Mouse (Mus musculus) stomach, embryonic 15.5 days (tissue): ENCODE results near the gene Yae1d1. TPM values are rescaled to one million over a fixed set of nuclear protein-coding genes. Genes with fewer than 3 reads are reported as not detected.
"Not testable (repeated sequence)": the region's sequence is repeated elsewhere in the genome, so short reads cannot be mapped to it uniquely, and the experiment has no call there.

Experiments used
- ATAC-seq: fragments of 200-750 bp; cut with Nextera tagmentation; 2 replicates; pipeline ENCODE4 v1.8.0; 2017; ENCODE audit warnings: low read depth, moderate number of reproducible peaks, moderate TSS enrichment; ENCODE audit not compliant: insufficient read depth, low FRiP score
- H3K27ac ChIP-seq: fragments of 300-500 bp; sonication (generic); 2 replicates; pipeline ENCODE4 v1.5.1; 2015; ENCODE audit warnings: mild to moderate bottlenecking, inconsistent platforms
- H3K27me3 ChIP-seq: fragments of 300-500 bp; sonication (generic); replicated peaks from 2 replicates; pipeline ENCODE4 v1.6.1; 2015; ENCODE audit warnings: inconsistent platforms
- H3K36me3 ChIP-seq: fragments of 300-500 bp; sonication (generic); 2 replicates; pipeline ENCODE4 v1.6.1; 2015; ENCODE audit warnings: inconsistent platforms
- H3K4me1 ChIP-seq: fragments of 300-500 bp; sonication (generic); 2 replicates; pipeline ENCODE4 v1.6.1; 2015; ENCODE audit warnings: inconsistent platforms
- H3K4me2 ChIP-seq: fragments of 300-500 bp; sonication (generic); 2 replicates; pipeline ENCODE4 v1.6.1; 2015; ENCODE audit warnings: mild to moderate bottlenecking, inconsistent platforms
- H3K4me3 ChIP-seq: fragments of 300-500 bp; sonication (generic); replicated peaks from 2 replicates; pipeline ENCODE4 v1.5.1; 2015; ENCODE audit warnings: inconsistent platforms
- H3K9ac ChIP-seq: fragments of 300-500 bp; sonication (generic); 2 replicates; pipeline ENCODE4 v1.6.1; 2015; ENCODE audit warnings: inconsistent platforms
- H3K9me3 ChIP-seq: fragments of 300-500 bp; sonication (generic); 2 replicates; pipeline ENCODE4 v1.6.1; 2016; ENCODE audit warnings: inconsistent platforms
- WGBS: fragments of 180-500 bp; shearing (Covaris S2); methylation state at CpG from one replicate; pipeline ENCODE4 v1.1.7; 2015; 5-methylcytosine and 5-hydroxymethylcytosine counted together
- polyA plus RNA-seq: library from polyadenylated mRNA; unstranded; fragments of >200 nt; fragmentation: Nextera tagmentation; extraction: Ambion mirVana; gene quantifications from 2 replicates; pipeline ENCODE4 v1.2.1, GENCODE M21; 2015

Yae1d1 gene
- polyA plus RNA-seq, 1 experiment from 2014 or later: 64.6 TPM

DNA sequence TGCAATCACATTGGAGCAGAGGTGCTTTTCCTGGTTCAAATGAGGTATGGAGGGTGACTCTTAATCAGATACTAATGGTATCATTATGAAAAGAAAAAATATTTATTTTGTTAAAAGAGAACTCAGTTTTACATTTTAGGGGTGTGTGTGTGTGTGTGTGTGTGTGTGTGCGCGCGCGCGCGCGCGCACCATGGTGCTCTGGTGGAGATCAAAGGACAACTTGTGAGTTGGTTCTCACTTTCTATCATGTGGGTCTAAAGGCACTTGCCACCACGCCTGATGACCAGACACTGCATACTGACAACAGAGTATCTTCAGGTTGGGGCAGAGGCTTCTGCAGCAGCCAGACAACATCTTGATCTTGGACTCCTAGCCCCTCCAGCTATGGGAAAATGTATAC, 18.4 kb downstream of the Yae1d1 start:
- 96% methylated on average over 9 of the region's 9 CpGs for WGBS
- H3K27me3 ChIP-seq: no peaks in the 10 kb centered on the region
- H3K4me1 ChIP-seq: no peaks in the 10 kb centered on the region
- no peaks in the 10 kb centered on the region for H3K9me3 ChIP-seq
- no peak for ATAC-seq
- no peak overlapping the region for H3K4me3 ChIP-seq
- no peak overlapping the region for H3K27ac ChIP-seq
- H3K9ac ChIP-seq: no peak overlapping the region
- no peaks in the 10 kb centered on the region for H3K36me3 ChIP-seq
- no peak overlapping the region for H3K4me2 ChIP-seq

DNA sequence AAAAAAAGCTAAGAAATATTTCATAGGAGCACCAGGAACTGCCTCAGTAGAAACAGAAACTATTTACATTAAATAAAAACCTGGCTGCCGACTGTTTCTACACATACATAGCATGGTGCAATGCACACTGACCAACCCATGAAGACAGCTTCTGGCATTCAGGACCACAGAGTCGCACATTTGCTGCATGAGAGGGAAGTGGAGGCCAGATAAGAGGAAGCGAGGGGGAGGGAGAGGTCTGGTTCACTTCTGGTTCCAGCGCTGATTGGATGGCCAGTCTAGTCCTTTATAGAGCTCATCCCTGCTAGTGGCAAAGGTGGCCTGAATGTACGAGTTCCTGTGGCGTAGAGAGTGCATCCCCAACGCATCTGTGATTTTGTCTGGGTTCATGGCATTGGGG, 32.5 kb downstream of the Yae1d1 start:
- no peak overlapping the region for H3K9ac ChIP-seq
- H3K4me2 ChIP-seq: no peak overlapping the region
- no peak for ATAC-seq
- no peak overlapping the region for H3K27ac ChIP-seq
- no peaks in the 10 kb centered on the region for H3K27me3 ChIP-seq
- no peaks in the 10 kb centered on the region for H3K4me1 ChIP-seq
- no peaks in the 10 kb centered on the region for H3K36me3 ChIP-seq
- H3K9me3 ChIP-seq: no peaks in the 10 kb centered on the region
- H3K4me3 ChIP-seq: no peak overlapping the region
- WGBS: 81% methylated on average over 7 of the region's 7 CpGs

DNA sequence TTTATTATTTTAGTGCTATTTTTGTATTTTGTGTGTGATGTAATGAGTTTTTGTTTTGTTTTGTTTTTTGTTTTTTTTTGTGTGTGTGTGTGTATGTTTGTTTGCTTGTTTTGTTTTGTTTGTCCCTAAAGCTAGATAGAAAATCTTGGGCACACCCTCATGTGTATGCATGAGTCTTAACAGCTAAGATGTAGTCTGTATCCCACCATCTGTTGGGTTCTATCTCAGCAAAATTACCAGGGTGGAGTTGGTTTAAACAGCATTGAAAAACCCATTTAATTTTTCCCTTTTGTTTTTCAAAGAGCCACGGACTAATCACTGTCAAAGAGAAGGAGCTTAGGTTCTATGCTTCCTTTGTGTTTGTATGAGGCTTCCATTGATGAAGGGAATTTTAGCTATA, 38.9 kb downstream of the Yae1d1 start:
- H3K9ac ChIP-seq: no peak overlapping the region
- ATAC-seq: no peak
- 39% methylated on average over 1 of the region's 1 CpGs for WGBS
- H3K4me3 ChIP-seq: no peak overlapping the region
- no peak overlapping the region for H3K4me2 ChIP-seq
- H3K9me3 ChIP-seq: no peaks in the 10 kb centered on the region
- H3K36me3 ChIP-seq: no peaks in the 10 kb centered on the region
- no peaks in the 10 kb centered on the region for H3K27me3 ChIP-seq
- H3K4me1 ChIP-seq: no peaks in the 10 kb centered on the region
- no peak overlapping the region for H3K27ac ChIP-seq

GRCm38 (mm10) chr13:17950581-17950980, 42.6 kb downstream of the Yae1d1 start:
- H3K4me2 ChIP-seq, H3K4me3 ChIP-seq, H3K27ac ChIP-seq, H3K4me1 ChIP-seq, H3K27me3 ChIP-seq, H3K9ac ChIP-seq, H3K9me3 ChIP-seq, ATAC-seq, H3K36me3 ChIP-seq: not testable (repeated sequence)
- 90% methylated on average over 8 of the region's 8 CpGs for WGBS

- no peak overlapping the region for H3K27ac ChIP-seq
- H3K4me3 ChIP-seq: no peak overlapping the region
- H3K9ac ChIP-seq: no peak overlapping the region
- 77% methylated on average over 18 of the region's 18 CpGs for WGBS
- no peak for ATAC-seq
- no peaks in the 10 kb centered on the region for H3K9me3 ChIP-seq
- no peaks in the 10 kb centered on the region for H3K27me3 ChIP-seq
- no peak overlapping the region for H3K4me2 ChIP-seq
- 0 out of 2 replicates have a peak, but pooled peaks cover 3% of the 10 kb centered on the region for H3K4me1 ChIP-seq
- no peaks in the 10 kb centered on the region for H3K36me3 ChIP-seq
Observed at GRCm38 (mm10) chr13:17949555-17949954, 43.6 kb downstream of the Yae1d1 start.

GRCm38 (mm10) chr13:17944078-17944917, 48.9 kb downstream of the Yae1d1 start, which contains the start of gene Rala:
Rala (minus strand) TSS chr13:17944239.
- Histone ChIP-seq H3K36me3 (no peaks in the 10 kb centered on the region), H3K27ac (peak within 1 kb of the TSS; percentile 90), H3K4me1 (0 out of 2 replicates have a peak, but pooled peaks cover 3% of the 10 kb centered on the region), H3K27me3 (no peaks in the 10 kb centered on the region), H3K9ac (peak within 1 kb of the TSS; percentile 80), H3K4me2 (peak within 1 kb of the TSS; percentile 60), H3K4me3 (peak within 1 kb of the TSS; percentile 97), H3K9me3 (no peaks in the 10 kb centered on the region)
- peak; percentile 98 for ATAC-seq
- WGBS: 7% methylated on average over 63 of the region's 69 CpGs

DNA sequence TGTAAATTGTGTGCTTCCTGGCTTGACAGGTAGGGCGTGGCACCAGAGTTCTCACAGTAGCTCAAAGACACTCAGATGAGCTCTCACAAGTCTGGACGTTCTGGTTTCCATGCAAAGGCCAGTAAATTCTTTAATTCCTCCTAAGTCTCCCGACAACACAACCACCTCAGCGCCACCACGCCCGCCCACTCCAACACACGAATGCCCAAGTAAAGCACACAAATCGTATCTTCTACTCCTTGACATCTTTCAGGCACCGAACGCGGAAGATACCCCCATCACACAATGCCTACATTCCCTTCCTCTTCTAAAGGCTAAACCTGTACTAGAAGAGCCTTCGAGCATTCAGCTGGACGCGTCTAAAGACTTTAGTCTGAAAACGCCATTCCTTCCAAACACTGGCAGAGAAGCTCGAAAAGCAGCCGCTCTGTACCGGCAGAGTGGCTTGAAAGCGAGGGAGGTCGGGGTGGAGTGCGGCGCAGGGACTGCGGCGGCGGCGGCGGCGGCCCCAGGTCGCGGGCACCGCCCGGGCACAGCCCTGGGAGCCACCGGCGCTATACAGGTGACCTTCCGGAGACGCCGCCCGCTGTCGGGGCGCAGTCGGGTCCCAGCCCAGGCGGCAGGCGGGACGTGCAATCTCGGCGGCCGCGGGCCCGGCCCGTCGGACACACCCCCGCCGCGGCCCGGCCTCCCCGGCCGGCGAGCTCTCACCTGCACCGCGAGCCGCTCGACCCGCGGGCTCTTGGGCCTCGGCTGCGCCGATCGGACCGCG, 49.7 kb downstream of the Yae1d1 start:
- ATAC-seq: peak; percentile 86
- Histone ChIP-seq H3K4me3 (peak overlapping the region; percentile 97), H3K4me2 (peak overlapping the region; percentile 56), H3K9ac (peak overlapping the region; percentile 80), H3K27me3 (no peaks in the 10 kb centered on the region), H3K9me3 (no peaks in the 10 kb centered on the region), H3K27ac (peak overlapping the region; percentile 90), H3K4me1 (0 out of 2 replicates have a peak, but pooled peaks cover 3% of the 10 kb centered on the region), H3K36me3 (no peaks in the 10 kb centered on the region)
- under 1% methylated on average over 47 of the region's 70 CpGs for WGBS

- Histone ChIP-seq H3K27ac (no peak overlapping the region), H3K4me2 (no peak overlapping the region), H3K36me3 (no peaks in the 10 kb centered on the region), H3K4me3 (no peak overlapping the region), H3K9me3 (no peaks in the 10 kb centered on the region), H3K4me1 (0 out of 2 replicates have a peak, but pooled peaks cover 3% of the 10 kb centered on the region), H3K9ac (no peak overlapping the region), H3K27me3 (no peaks in the 10 kb centered on the region)
- ATAC-seq: no peak
- WGBS: 66% methylated on average over 6 of the region's 6 CpGs
Observed at GRCm38 (mm10) chr13:17942338-17942737, 50.8 kb downstream of the Yae1d1 start.

Other genes with a start within 250 kb of the Yae1d1 start
- 18.2 and 20.2 TPM in 2 replicates for gene Cdk13, start 188.3 kb downstream of the Yae1d1 start, polyA plus RNA-seq
- 99.9 and 113 TPM in 2 replicates for gene Rala, start 49.1 kb downstream of the Yae1d1 start, polyA plus RNA-seq